Mouse (Mus musculus) cerebellum, adult 2 months (tissue): ENCODE data around the gene Cd59b. TPM values are rescaled to one million over a fixed set of nuclear protein-coding genes. Genes with fewer than 3 reads are reported as not detected.

Source experiments
- DNase-seq, 2 experiments: peaks; one replicate each; pipeline ENCODE4 v3.0.0; 2021
- H3K27ac ChIP-seq: fragments of 200-500 bp; 2 replicates; pipeline ENCODE4 v1.5.1; 2012; ENCODE audit warnings: low read length, control low read depth, inconsistent platforms; ENCODE audit not compliant: insufficient read depth
- H3K27me3 ChIP-seq: fragments of 200-500 bp; 2 replicates; pipeline ENCODE4 v1.6.1; 2012; ENCODE audit warnings: inconsistent platforms, mild to moderate bottlenecking, low read length, moderate library complexity; ENCODE audit not compliant: control insufficient read depth, insufficient read depth
- H3K4me1 ChIP-seq: fragments of 200-500 bp; 2 replicates; pipeline ENCODE4 v1.6.1; 2011; ENCODE audit warnings: low read length; ENCODE audit not compliant: control insufficient read depth, insufficient read depth
- H3K4me3 ChIP-seq: fragments of 200-500 bp; replicated peaks from 2 replicates; pipeline ENCODE3; 2011; ENCODE audit warnings: mild to moderate bottlenecking, low read depth, low read length, control low read depth; ENCODE audit not compliant: insufficient read depth
- CTCF ChIP-seq: fragments of 200-500 bp; IDR thresholded peaks from 2 replicates; pipeline ENCODE4 v1.5.1; 2011; ENCODE audit warnings: low read depth, mild to moderate bottlenecking, control low read depth, low read length, moderate library complexity, borderline replicate concordance; ENCODE audit not compliant: insufficient read depth
- POLR2A ChIP-seq: fragments of 200-500 bp; IDR thresholded peaks from 2 replicates; pipeline ENCODE4 v1.6.1; 2011; ENCODE audit warnings: low read length, control low read depth, borderline replicate concordance; ENCODE audit not compliant: insufficient read depth
- WGBS: fragments of 180-500 bp; shearing (Covaris S2); methylation state at CpG from one replicate; pipeline ENCODE4 v1.1.7; 2018; 5-methylcytosine and 5-hydroxymethylcytosine counted together
- polyA plus RNA-seq: library from polyadenylated mRNA; depleted of rRNA; stranded (reverse); fragments of >200 nt; gene quantifications from 2 replicates; pipeline ENCODE4 v1.2.3, GENCODE M21; 2012; rRNA removed

Gene Cd59b
- polyA plus RNA-seq, result 10.6 and 11.4 TPM in 2 replicates

DNA sequence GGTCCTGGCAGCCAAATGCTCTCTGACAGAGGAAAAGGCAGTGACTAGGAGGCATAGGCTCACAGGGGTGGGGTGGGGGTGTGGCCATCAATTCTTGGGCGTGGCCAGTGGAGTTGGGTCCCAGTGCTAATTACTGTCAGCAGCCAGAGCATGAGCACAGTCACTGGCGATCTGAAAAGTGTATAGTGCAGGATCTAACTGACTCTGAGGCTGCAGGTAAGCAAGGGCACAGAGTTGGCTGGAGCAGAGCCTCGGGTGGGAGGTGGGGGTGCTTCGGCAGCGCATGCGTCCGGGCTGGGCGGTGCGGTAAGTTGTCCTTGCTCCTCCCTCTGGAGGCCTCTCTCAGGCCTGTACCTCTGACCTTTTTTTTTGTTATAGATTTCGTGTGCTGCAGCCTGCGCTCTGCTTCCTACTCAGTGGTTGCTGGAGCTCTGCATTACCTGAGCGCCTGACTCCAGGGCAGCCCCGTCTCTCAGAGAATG is at the start of gene Cd59b:
Gene Cd59b (plus strand): TSS at position 146 of the 482 bp plus-strand sequence.
- H3K4me1 ChIP-seq, result no peaks in the 10 kb centered on the region
- peak within 1 kb of the TSS; percentile 60 for H3K4me3 ChIP-seq
- WGBS, result 3% methylated on average over 13 of the region's 13 CpGs
- DNase-seq, result peak; percentile 44 to 45
- H3K27ac ChIP-seq, result no peak within 1 kb of the TSS
- H3K27me3 ChIP-seq, result no peaks in the 10 kb centered on the region
- TF ChIP-seq POLR2A (no peak), CTCF (no peak)

DNA sequence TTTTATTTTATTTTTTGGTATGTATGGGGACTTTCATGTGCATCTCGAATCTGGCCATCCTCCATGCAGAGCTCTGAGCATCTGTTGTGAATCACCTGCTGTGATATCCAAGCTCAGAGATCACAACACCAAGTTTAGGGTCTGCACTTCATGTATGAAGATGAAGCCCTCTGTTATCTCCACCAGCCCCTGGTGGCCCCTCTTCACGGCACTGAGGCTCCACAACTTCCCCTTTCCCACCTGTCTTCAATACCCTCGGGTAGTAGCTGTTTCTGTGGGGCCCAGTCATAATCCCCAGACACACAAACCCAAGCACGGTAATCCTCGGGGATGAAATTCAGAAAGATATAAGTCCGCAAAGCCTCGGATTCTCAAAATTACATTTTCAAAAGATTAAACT is 46.6 kb upstream of the Cd59b start:
- no peaks in the 10 kb centered on the region for H3K27me3 ChIP-seq
- DNase-seq, result no peak
- H3K4me1 ChIP-seq, result peaks cover 3% of the 10 kb centered on the region; the same call in 1 of the 2 replicates
- 80% methylated on average over 7 of the region's 7 CpGs for WGBS
- H3K27ac ChIP-seq, result no peak overlapping the region
- H3K4me3 ChIP-seq, result no peak overlapping the region
- TF ChIP-seq POLR2A, result no peak
- no peak for TF ChIP-seq CTCF

DNA sequence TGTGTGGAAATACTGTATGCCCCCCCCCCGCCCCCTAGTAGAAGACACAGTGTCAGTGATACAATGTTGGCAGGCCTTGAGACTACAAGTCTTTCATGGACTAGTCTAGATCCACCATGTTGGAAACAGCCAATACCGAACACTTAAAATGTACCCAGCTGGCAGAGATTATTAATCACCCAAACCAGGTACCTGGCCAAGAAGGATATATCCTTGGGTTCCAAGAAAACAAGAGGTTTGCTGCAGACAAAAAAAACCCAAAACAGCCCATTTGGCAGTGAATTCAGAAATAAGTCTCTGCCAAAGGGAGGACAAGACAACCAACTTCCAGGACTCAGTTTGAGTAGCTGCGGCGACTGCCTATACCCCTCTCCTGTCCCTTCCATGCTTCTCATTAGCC is 45.0 kb upstream of the Cd59b start:
- H3K27me3 ChIP-seq, result no peaks in the 10 kb centered on the region
- H3K27ac ChIP-seq, result no peak overlapping the region
- DNase-seq, result no peak
- TF ChIP-seq CTCF (no peak), POLR2A (no peak)
- no peak overlapping the region for H3K4me3 ChIP-seq
- WGBS, result 92% methylated on average over 4 of the region's 4 CpGs
- H3K4me1 ChIP-seq, result peaks cover 4% of the 10 kb centered on the region; the same call in 1 of the 2 replicates

DNA sequence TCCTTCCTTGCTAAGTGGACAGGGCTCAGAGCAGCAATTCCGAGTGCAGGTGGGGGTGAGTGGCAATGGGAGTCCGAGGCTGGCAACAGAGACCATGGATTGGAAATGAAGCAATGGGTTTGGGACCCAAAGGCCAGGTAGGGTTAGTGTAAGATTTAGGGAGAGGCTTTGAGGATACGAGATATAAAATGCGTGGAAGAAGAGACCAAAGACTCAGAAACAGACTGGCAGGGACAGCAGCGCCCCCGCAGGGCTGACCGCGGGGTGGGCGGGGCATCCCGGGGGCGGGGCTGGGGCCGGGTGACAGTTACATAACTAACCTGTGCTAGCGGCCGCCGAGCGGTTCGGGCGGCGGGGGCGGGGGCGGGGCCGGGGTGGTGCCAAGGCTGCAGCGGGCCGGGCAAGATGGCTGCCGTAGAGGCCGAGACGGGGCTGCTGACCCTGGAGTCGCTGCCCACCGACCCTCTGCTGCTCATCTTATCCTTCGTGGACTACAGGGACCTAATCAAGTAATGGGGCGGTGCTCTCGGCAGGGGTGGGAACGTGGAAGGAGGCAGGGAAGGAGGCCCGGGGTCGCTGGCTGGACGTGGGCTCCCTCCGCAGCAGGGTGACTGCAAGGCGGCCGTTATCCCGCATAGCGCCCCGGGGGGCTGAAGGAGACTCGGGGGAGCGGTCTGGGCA is 42.1 kb upstream of the Cd59b start, which contains the start of gene Fbxo3:
Gene Fbxo3 (plus strand): TSS at position 264 of the 681 bp plus-strand sequence.
- Histone ChIP-seq H3K4me3 (peak within 1 kb of the TSS; percentile 93), H3K27me3 (no peaks in the 10 kb centered on the region), H3K4me1 (peaks cover 9% of the 10 kb centered on the region; the same call in 1 of the 2 replicates), H3K27ac (peak within 1 kb of the TSS; percentile 91)
- TF ChIP-seq POLR2A, result peak; percentile 56; the same call in 1 of the 2 replicates
- TF ChIP-seq CTCF, result no peak
- 2% methylated on average over 36 of the region's 44 CpGs for WGBS
- DNase-seq, result peak; percentile 91 to 93

DNA sequence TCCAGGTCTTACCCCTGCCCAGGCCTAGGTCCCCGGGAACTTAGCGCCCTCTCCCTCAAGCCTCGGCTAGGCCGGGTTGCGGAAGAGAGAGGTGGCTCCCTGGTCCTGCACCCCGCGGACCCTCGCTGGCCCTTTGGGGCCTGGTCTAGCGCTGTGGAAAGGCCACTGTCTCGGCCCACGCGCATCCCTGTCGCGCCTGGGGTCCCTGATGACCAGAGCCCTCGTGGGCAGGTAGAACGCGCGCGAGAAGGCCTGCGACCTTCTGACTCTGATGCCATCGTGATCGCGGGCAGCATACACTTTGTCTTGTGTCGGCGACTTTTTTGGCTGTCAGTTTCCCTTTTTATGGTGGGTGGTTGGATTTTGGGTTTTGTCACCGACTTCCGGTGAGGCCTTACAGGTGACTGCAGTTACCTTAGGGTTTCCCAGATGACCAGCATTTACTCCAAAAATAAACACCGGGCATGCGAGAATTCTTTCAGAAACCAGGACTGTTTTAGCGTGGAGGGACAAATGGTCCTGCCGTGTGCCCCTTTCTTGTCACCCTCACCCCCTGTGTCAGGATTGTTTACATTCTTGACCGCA is 41.4 kb upstream of the Cd59b start, which contains the start of gene 4931422A03Rik:
Gene 4931422A03Rik (minus strand): TSS at position 223 of the 585 bp plus-strand sequence.
- Histone ChIP-seq H3K4me1 (peaks cover 9% of the 10 kb centered on the region; the same call in 1 of the 2 replicates), H3K27me3 (no peaks in the 10 kb centered on the region), H3K27ac (peak within 1 kb of the TSS; percentile 91), H3K4me3 (peak within 1 kb of the TSS; percentile 93)
- WGBS, result under 1% methylated on average over 32 of the region's 32 CpGs
- TF ChIP-seq CTCF (no peak), POLR2A (no peak)
- peak in 1 of 2 experiments; percentile 50 for DNase-seq

DNA sequence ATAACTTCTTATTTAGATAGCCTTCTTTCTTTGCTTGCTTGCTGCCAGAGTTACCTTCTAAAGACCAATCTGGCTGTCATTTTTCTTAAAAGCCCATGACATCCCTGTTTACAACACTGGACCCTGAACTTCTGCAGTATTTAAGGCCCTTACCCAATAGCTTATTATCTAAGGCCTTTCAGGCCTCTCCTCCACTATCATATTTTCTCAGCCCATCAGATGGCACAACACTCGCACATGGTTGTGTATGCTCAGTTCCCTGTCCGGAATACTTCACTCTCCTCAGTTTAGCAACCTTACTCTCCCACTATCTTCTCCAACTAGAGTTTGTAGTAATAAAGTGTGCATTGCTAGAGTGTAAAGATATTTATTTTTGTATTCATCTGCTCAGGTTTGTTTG is 40.6 kb upstream of the Cd59b start:
- TF ChIP-seq POLR2A (no peak), CTCF (no peak)
- peak overlapping the region; percentile 87 for H3K4me3 ChIP-seq
- no peak for DNase-seq
- no peak overlapping the region for H3K27ac ChIP-seq
- H3K27me3 ChIP-seq, result no peaks in the 10 kb centered on the region
- WGBS, result 16% methylated on average over 2 of the region's 2 CpGs
- H3K4me1 ChIP-seq, result peaks cover 9% of the 10 kb centered on the region; the same call in 1 of the 2 replicates

DNA sequence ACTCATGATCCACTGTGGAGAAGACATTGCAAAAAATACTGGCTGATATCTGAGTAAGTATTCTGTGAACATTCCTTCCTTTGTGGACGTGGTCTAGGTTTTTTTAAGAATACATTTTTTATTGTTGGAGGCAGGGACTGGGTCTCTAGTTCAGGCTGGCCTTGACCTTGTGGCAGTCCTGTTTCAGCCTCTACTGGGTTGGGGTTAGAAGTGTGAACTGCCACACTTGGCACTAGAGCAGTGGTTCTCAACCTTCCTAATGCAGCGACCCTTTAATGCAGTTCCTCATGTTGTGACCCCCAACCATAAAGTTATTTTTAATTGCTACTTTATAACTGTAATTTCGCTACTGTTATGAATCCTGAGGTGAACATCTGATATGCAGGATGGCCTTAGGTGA is 39.3 kb upstream of the Cd59b start:
- WGBS, result 86% methylated on average over 3 of the region's 3 CpGs
- TF ChIP-seq CTCF (no peak), POLR2A (no peak)
- DNase-seq, result no peak
- Histone ChIP-seq H3K27me3 (no peaks in the 10 kb centered on the region), H3K4me1 (peaks cover 9% of the 10 kb centered on the region; the same call in 1 of the 2 replicates), H3K27ac (no peak overlapping the region), H3K4me3 (no peak overlapping the region)

DNA sequence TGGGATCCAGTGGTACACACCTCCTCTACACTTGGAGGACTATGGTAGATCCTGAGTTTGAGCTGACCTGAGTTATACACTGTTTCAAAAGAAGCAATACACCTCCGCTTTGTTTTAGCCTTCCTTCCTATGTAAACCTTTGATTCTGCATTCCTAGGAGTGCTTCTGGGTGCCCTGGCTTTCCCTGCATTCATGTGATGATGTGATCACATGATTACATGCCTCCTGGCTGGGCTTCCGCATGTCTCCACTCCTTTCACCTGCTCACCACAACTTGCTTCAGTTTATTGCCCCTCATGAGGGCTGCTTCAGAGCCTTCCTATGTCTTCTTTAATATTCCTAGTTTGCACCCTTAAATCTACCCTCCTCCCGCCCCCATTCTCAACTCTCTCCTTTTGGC is 37.6 kb upstream of the Cd59b start:
- Histone ChIP-seq H3K4me1 (peaks cover 9% of the 10 kb centered on the region; the same call in 1 of the 2 replicates), H3K27me3 (no peaks in the 10 kb centered on the region), H3K27ac (no peak overlapping the region), H3K4me3 (no peak overlapping the region)
- no peak for DNase-seq
- no peak for TF ChIP-seq POLR2A
- no peak for TF ChIP-seq CTCF
- 90% methylated on average over 3 of the region's 3 CpGs for WGBS
